Mouse (Mus musculus) layer of hippocampus, postnatal 14 days (tissue): ENCODE measurements around the gene Setd1b. TPM values are rescaled to one million over a fixed set of nuclear protein-coding genes. Genes with fewer than 3 reads are reported as not detected.

Experiments used
- DNase-seq, 2 experiments: peaks; one replicate each; pipeline ENCODE4 v3.0.0; 2021 to 2022; ENCODE audit warnings: low spot score in 2 of 2, mixed read lengths in 1 of 2
- total RNA-seq, 2 experiments: library from RNA; stranded (reverse); gene quantifications; 2 replicates each; pipeline ENCODE4 v1.2.3; 2021

Gene Setd1b
- total RNA-seq, 2 experiments from 2014 or later, result 31.1 to 31.2 TPM

DNA sequence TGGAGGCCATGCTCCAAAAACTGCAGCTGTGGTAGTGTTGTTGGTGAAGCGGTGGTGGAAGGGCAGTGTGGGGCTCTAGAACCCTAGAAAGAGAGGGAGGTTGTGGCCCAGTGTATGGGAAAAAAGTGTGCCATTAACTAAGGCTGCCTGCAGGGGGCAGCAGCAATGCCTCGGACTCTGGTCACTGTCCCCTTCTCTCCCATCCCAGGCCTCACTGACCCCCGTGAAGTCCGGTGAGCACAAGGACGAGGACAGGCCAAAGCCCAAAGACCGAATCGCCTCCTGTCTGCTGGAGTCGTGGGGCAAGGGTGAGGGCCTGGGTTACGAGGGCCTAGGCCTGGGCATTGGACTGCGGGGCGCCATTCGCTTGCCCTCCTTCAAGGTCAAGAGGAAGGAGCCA lies 14.8 kb downstream of the Setd1b start:
- no peak for DNase-seq

DNA sequence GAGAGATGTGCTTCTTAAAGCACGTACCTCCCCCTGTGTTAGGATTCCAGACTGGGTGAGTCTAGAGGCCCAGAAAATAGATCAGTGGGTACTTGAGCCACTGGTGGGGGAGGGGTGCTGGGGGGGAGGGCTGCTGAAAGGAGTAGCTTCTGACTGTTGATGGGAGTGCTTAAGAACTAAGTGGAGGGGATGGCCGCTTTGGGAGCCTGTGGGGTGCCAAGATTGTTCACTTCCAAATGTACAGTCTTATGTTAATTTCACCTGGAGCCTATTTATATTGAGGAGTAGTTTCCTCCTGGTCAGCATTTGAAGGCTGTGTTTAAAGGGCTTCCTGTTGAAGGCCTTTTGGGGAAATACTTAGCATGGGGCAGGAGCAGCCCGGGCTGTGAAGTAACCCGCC lies 16.0 kb downstream of the Setd1b start:
- no peak for DNase-seq

DNA sequence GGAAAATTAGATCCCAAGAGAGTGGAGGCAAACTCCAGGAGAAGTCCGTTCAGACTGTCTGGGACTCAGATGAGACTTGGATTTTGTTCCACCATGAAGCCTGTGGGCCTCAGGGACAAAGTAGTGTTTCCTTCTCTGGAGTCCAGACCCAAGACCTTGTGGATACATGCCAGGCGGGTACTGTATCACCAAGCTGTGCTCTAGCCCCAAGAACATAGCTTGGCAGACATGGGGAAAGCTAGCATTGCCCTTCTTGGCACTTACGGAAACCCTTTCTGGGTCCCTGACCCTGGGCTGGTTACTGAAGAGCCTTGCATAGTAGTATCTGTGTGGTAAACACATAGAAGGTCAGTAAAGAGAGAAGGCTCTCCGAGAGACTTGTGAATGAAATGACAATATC lies 17.5 kb downstream of the Setd1b start:
- no peak for DNase-seq

DNA sequence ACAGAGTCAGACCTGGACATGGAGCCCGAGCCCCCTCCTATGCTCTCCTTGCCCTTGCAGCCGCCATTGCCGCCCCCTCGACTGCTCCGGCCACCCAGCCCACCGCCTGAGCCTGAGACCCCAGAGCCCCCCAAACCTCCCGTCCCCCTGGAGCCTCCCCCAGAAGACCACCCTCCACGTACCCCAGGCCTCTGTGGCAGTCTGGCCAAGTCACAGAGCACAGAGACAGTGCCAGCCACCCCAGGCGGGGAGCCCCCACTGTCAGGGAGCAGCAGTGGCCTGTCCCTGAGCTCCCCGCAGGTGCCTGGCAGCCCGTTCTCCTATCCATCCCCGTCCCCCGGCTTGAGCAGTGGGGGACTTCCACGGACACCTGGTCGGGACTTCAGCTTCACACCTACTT lies 17.9 kb downstream of the Setd1b start:
- DNase-seq, result no peak

DNA sequence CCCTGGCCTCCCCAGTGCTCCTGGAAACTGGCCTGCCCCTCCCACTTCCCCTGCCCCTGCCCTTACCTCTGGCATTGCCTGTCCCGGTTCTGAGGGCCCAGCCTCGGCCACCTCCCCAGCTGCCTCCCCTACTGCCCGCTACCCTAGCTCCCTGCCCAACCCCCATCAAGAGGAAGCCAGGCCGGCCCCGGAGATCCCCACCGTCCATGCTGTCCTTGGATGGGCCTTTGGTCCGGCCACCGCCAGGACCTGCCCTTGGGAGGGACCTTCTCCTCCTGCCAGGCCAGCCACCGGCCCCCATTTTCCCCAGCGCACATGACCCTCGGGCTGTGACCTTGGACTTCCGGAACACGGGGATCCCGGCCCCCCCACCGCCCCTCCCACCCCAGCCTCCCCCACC lies 18.3 kb downstream of the Setd1b start:
- no peak for DNase-seq

DNA sequence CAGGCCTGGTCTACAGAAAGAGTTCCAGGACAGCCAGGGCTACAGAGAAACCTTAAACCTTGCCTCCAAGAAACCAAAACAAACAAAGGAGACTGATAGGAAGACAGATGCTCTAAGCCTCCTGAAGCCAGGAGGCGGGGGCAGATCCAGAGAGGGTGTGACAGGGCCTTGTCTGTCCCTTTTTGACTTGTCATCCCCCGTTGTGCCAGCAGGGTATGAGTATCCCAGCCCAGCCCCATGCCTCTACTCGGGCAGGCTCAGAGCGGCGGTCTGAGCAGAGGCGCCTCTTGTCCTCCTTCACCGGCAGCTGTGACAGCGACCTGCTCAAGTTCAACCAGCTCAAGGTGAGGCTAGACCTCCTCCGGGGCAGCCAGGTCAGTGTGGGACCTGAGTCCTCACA lies 20.9 kb downstream of the Setd1b start:
- DNase-seq, result no peak

DNA sequence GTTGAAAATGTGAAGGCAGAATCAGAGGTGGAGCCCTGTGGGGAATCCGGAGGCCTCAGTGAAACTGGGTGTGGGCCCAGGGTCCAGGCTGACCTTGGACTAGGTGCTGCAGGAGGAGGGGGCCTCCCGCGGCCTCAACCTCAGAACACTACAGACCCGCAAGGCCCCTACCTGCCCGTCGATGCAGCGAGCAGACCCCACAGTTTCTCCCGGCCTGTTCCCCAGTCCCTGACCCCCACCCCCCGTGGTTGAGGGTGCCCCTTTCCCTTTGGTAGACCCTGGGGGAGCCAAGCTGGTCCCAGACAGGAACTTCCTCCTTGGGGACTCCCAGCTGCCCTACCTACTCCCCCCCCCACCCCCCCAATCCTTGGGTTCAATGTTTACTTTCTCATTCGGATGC lies 24.4 kb downstream of the Setd1b start:
- no peak for DNase-seq

DNA sequence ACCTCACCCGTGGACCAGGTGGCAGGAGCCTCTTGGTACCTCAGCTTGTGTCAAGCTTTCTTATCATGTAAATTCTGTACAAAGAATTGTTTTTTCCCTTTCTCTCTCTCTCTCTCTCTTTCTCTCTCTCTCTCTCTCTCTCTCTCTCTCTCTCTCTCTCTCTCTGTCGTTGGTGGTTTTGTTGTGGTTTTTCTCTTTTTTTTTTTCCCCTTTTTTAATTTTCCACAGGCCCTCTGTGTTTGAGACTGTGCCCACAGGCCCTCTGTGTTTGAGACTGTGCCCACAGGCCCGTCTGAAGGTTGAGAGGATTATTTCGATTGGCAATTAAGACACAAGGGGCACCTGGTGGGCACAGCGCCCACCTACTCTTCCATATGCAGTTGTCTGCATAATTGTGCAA lies 25.6 kb downstream of the Setd1b start:
- DNase-seq, result no peak

DNA sequence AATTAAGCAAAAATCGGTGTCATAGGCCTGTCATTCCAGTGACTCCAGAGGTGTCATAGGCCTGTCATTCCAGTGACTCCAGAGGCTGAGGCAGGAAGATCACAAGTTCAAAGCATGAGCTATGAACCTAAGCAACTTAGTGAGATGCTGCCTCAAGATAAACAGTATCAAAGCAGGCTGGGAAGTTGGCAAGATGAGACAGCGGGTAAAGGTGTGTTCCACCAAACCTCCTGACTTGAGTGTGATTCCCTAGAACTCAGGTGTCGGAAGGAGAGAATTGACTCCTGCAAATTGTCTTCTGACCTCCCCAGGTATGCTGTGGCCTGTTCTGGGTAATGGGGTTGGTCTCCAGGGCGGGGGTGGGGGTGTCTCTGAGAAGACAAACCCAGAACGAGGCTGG lies 27.3 kb downstream of the Setd1b start, which contains the start of gene Psmd9:
Gene Psmd9 (plus strand): TSS at position 130 of the 400 bp plus-strand sequence.
- DNase-seq, result no peak

DNA sequence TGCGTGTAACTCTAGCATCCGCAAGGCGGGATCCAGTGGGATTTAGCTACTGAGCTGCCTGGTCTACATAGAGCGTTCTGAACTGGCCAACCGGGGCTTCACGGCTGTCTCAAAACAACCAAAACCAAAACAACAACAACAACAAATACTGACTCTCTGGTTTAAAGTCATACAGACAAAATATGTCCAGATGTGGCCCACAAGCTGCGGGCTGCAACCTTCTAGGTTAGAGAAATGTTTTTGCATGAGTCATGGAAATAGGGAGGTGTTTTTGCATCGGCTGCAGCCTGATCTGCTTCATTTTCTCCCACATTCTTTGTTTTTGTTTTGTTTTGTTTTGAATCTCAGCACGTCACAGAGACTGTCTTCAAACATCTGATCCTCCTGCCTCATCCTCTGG lies 28.4 kb downstream of the Setd1b start:
- no peak for DNase-seq

DNA sequence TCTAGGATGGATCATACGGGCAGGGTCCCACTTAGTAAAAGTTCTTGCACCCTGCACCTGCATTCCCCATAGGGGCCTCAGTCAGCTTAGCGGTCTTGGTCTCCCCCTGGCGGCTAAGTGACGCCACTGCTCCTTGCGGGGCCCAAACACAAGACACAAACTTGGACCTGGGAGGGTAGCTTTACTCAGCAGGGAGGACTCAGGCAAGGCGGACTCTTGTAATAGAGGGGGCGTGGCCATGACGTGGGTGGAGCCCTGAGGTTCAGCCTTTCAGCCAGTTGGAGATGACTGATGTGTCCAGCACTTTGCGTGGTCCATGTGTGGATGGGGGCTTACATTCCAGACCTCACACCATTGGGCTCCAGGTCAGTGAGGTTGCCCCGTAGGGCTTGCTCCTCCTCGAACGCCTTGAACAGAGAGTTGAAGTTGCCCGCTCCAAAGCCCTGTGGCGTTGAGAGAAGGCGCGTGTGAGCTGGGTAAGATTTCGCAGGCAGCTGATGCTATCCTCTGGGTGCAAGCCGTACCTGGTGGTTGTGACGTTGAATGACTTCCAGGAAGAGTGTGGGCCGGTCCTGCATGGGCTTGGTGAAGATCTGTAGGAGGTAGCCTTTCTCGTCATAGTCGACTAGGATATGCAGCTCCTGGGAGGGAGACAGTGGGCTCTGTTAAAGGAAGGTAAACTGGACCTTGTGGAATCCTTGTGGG lies 29.8 kb downstream of the Setd1b start:
- DNase-seq, result peak; percentile 75 to 78

DNA sequence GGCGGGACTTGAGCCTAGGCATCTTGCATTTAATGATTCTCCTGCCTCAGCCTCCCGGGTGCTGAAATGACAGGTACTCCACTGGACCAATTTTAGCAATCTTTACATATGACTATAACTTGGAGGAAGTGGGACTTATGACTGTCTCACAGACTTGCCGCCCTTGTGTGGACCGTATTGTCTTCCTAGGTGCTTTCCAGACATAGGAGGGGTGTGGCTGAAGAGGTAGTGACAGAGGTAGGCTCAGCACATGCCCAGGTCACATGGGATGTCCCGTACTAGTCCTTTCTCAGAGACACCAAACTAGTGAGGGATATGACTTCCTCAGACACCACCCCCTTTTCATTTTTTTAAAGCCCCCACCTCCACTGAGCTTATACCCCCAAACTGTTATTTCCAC lies 36.8 kb downstream of the Setd1b start:
- no peak for DNase-seq

DNA sequence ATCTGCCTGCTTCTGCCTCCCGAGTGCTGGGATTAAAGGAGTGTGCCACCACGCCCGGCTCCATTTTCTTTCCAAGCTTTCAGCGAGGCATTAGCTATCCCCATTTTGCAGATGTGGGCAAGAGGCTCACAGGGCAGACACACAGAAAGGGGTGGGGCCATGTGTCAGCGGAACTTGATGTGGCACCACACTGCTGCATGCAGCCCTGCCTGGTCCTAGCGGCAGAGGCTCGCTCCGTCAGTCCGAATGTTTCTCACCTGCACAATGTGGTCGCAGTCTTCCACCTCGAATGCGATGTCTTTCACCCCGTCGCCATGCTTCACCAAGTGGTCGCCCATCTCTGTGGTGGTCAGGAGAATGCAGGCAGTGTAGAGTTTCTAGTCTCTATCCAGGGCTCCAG lies 38.4 kb downstream of the Setd1b start:
- no peak for DNase-seq

DNA sequence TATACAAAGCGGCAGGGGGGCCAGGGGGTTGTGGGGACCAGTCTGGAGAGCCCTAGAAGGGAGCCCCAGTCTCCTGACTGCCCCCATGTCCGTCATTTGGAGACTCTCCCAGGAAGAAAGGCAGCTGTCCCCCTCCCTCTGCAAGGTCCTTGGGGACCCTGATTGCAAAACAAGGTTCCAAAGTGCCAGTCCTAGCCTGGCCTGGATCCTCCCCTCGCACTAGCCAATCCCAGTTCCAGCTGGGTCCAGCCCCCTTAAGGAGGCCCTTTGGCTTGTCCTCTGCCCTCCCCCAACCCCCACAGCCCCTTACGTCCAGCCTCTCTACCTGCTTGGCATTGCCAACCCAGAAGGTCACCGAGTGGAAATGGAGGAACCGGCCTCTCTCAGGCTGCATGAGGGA lies 39.5 kb downstream of the Setd1b start:
- DNase-seq, result no peak

DNA sequence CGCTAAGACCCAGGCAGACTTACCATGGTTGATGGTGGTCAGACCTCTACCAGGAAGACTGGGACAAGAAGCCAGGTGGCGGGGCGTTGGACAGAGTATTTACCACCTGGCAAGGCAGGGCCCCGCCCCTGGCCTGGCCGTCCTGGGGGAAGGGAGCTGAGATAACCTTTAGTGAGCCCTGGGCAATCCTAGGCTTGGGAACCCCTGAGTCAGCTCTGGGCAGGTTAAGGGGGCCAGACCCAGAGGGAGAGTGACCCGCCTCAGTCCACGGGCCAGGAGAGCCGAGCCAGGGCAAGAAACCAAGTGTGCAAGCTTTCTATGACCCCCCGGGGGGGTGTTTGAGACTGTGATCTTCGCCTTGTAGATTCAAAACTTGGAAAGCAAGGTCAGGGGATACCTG lies 40.7 kb downstream of the Setd1b start, which contains the start of gene Hpd:
Gene Hpd (minus strand): TSS at position 77 of the 400 bp plus-strand sequence.
- DNase-seq, result no peak

DNA sequence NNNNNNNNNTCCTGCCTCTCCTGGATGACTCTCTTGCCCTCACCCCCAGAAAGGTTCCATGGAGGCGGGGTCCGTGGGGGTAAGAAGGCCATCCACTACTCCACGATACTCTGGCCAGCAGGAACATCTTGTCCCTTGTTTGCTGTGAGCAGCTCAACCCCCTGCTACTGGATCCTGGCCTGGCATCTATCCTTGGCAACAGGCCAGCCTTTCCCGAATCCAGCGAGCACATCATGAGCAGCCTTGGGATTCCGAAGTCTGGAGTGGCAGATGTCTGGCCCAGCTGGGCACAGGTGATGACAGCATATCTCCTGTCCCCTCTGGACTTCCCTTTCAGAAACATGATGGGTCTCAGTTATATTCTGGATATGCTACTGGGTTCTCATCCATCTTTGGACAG lies 44.0 kb downstream of the Setd1b start:
- DNase-seq, result no peak

DNA sequence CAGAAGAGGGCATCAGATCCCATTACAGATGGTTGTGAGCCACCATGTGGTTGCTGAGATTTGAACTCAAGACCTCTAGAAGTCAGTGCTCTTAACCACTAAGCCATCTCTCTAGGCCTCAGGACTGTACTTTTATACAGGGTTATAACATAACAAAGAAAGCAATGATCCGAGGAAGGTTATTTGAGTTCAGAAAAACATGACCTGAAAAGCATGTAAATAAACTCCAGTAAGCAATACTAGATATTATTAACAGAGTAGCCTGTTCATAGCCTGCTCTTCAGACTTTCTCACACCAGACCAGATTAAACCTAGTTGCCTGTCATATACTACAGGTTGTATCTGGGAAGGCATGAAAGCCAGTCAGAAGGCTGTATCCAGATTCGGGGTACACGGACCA lies 45.3 kb downstream of the Setd1b start:
- DNase-seq, result no peak

DNA sequence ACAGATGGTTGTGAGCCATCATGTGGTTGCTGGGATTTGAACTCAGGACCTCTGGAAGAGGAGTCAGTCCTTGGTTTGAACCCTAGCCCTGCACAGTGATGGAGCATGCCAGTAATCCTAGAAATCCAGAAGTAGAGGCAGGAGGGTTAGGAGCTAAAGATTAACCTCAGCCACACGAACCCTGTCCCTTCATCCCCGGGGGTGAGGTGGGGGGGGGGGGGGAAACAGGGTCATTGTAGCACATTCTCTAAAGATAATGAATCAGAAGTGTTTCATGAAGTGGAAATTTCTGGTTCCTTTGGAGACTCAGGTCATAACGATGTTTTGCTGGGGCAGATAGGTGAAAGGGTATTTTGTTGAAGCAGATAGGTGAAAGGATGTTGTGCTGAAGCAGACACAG lies 48.9 kb downstream of the Setd1b start:
- no peak for DNase-seq

DNA sequence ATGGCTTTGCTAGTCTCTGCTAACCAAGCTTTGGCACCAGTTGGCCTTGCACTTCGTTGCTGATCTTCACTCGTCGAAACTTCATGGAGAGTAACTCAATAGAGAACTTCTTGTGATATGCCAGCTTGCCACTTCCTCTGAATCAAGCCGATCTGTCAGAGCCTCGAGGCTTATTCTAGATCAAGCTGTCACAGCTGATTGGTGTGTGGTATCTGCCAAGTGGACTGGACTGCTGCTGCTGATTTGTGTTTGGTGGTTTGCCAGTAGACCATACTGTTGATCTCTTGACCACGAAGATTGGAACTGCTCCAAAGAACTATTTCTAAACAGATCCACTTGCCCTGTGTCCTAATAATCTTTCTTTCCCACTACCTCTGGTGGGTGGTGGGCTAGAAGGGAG lies 49.4 kb downstream of the Setd1b start:
- no peak for DNase-seq

DNA sequence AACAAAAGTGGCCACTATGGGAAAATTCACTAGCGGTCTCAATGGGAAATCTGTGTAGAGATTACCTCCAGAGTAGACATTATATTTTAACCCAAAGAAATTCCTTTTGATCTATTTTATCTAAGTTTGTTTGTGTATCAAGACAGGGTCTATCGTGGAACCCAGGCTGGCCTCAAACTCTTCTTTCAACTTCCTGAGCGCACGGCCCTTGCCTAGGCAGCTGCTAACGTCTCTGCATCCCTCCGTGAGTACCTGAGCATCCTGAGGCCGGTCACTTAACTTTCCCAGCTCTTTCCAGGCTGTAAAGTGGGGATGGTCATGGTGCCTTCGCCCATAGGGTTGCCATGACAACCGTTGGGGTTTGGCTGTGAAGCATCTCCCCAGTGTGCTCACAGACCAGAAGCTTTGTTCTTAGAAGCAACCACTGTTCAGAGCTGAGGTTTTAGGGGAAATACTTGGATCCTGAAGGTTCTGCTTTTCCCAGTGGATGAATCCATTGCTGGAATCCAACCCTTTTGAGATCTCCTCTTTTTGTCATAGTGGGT lies 50.7 kb downstream of the Setd1b start:
- DNase-seq, result no peak

DNA sequence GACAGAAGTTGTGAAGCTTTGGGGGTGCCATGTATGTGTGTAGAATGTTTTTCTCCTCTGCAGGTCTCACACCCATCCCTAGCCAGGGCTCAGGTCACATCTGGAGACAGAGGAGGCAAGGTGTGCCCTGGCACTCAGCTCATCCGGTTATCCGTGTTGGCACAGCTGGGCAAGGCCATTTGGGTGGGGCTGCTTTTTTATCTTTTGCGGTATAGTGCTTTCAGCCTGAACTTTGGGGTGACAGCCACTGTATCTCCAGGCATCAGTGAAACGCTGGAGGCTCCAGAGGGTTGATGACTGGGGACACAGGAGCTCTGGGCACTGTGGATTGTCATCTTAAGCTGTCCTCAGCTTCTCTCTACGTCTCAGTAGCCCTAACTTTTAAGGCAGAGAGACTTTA lies 51.4 kb downstream of the Setd1b start:
- no peak for DNase-seq

DNA sequence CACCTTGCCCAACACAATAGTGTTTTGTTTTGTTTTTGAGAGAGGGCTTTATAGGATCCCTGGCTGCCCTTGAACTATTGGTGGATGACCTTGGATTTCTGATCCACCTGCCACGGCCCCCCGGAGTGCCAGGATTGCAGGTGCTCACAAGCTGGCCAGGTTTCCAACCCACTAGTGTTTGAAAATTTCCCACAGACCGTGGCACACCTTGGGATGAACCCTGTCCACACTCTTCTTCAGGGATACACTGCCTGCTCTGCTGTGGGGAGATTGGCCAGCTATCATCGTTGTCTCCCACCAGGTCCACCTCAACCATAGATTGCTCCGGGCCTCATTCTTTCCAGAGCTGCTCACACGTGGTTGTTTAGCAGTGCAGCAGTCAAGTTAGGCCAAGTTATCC lies 52.9 kb downstream of the Setd1b start:
- no peak for DNase-seq

DNA sequence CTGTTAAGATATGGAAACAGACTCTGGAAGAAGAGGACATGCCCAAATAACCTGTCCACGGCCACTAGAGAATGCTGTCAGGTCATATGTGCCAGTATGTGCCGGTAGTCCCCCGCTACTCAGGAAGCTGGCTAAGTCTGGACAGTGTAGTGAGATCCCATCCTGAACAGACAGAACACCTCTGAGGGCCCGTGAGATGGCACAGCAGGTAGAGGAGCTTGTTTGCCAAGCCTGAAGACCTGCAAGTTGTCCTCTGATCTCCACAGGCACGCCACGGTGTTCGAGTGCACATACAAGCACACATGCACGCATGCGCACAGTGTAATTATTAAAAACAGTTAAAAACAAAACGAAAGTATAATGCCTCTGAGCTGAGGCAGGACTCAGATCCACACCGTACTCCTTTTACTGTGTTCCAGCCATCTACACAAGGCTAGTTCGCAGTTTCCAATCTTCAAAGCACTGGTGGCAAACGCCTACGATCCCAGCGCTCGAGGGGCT lies 53.6 kb downstream of the Setd1b start:
- no peak for DNase-seq
